Mouse (Mus musculus) retina, postnatal 1 day (tissue): ENCODE measurements around the gene Avp.

ENCODE experiments used
- DNase-seq: peaks from one replicate; pipeline ENCODE4 v3.0.0-alpha.2; 2012

Avp gene

DNA sequence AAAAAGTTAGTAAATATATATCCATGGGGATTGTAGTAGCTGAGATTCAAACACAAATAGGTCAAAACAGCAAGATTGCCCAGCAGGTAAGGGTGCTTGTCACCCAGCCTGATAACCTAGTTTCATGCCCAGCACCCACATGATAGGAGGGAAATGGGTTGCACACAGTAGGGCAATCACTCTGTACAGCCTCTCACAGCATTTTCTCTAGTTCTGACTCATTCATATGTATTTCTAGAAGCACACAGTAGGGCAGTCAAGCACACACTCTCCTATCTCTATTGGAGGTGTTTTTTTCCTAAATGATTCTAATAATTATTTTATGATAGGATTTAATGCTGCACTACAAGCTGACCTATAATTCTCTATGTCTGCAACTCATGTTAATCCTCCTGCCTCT is 12.4 kb downstream of the Avp start:
- no peak for DNase-seq

DNA sequence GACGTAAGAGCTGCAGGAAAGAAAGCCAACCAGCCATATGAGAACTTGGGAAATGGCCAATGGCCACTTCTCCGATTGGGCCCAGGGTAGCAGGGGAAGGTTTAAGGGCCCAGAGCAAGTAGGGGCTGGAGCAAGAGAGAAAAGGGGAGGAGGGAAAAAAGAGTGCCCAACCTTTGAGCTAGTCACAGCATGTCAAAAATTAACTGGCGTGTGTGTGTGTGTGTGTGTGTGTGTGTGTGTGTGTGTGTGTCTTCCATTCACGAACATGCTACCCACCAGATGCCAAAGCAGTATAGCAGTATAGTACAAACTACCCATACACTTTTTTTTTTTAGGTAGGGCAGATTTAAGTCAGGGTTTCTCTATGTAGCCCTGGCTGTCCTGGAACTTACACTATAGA is 13.4 kb downstream of the Avp start:
- no peak for DNase-seq

DNA sequence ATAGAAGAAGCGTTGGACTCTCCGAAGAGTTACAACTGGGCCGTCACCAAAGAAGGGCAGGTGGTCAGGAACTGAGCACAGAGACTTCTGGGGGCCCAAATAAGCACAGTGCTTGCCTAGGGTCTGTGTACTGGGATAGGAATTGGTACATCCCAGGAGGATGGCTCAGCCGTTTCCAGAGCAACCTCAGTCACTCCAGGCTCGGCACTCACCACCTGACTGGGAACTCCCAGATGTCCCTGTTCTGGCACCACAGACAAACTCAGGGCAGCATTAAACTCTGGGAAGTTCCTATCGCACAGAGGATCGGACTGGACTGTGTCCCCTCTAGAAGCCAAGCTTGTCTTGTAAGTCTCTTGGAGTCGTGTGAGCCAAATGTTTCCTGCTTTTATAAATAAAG is 17.4 kb downstream of the Avp start:
- DNase-seq, result no peak

GRCm38 (mm10) chr2:130564063-130564462 is 18.3 kb downstream of the Avp start:
- DNase-seq, result no peak

DNA sequence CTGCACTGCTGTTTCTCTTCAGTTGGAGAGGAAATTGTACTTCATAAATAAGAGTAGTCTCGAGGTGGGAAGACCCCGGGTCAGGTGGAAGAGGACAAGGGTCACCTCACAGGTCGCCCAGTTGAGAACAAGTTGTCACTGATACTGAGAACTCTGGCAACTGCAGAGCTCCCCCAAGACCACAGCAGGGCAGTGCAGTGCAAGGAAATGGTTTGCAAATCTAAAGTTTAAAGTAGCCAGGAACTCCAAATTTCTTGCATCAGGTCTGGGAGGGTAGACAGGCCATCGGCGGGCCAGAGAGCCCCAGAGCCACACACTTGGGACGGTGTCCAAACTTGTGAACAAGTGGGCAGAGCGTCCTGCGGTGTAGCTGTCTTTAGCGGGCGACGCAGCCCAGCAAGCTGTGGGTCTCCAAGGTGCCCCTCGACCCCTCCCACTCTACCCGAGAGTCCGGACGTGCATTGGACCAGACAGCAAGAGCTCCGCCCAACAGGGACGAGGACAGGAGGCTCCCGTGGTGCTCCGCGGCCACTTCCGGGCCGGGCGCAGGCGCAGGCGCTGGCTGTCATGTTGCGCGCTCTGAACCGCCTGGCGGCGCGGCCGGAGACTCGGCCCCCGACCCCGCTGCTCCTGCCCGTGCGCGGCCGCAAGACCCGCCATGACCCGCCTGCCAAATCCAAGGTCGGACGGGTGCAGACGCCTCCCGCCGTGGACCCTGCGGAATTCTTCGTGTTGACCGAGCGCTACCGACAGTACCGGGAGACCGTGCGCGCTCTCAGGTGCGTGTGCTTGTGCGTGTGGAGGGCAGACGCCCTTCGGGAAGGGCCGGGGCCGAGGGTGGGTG is 18.9 kb downstream of the Avp start, which contains the start of gene Mrps26:
TSS of gene Mrps26 (plus strand) at position 531 of the 844 bp plus-strand sequence.
- peak; percentile 98 for DNase-seq

GRCm38 (mm10) chr2:130558015-130558414 is 24.3 kb downstream of the Avp start:
- no peak for DNase-seq

DNA sequence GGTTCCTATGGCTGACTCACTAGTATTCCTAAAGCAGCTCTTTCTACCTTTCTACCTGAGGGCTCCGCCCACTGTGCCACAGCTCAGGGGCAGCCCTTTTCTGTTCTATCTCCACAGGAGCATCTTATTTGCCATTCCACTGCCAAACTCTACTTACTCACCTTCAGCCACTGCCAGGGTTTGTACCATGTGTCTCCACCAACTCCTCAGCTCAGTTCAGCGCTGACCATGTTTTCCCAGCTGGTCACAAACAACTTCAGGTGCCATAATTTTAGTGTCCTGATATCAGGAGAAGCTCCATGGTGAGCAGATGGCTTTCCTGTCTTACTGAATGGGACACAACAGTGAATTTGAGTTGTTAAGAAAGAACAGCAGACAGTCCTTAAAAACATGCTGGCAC is 24.9 kb downstream of the Avp start:
- no peak for DNase-seq

GRCm38 (mm10) chr2:130556292-130556691 is 26.1 kb downstream of the Avp start:
- no peak for DNase-seq

GRCm38 (mm10) chr2:130554841-130555240 is 27.5 kb downstream of the Avp start:
- no peak for DNase-seq

- no peak for DNase-seq
Measured at GRCm38 (mm10) chr2:130546957-130547356, 35.4 kb downstream of the Avp start.

DNA sequence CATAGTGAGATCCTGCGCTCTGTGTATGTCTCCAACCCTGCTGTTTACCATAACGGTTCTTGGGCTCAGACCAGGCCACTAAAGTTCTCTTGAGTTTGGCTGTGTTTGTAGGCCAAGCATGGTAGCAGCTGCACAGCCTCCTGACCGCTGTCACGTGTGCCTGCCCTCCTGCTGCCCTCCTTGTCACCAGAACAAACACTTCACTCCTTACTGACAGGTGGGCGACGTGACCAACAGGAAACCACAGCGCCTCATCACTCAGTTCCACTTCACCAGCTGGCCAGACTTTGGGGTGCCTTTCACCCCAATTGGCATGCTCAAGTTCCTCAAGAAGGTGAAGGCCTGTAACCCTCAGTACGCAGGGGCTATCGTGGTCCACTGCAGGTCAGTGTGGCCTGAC is 42.1 kb downstream of the Avp start:
- DNase-seq, result no peak

- DNase-seq, result no peak
Measured at GRCm38 (mm10) chr2:130538876-130539546, 43.3 kb downstream of the Avp start.

DNA sequence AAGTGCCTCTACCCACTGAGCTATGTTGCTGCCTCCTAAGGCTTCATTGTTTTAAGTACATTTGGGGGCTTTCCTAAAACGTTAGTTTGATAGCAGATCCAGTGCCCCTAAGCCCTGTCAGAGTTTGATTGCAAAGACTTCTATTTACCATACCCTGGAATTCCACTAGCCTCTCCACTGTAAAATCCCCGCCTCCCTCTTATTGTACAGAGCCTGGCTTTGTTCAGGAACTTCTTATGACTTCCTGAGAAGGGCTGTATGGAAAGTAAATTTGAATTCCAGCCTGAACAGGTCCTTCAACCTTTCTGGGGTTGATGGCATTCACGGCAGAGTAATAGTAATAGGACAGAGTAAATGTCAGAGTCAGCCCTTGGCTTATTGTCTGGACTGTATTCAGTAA is 45.5 kb downstream of the Avp start:
- DNase-seq, result no peak

DNA sequence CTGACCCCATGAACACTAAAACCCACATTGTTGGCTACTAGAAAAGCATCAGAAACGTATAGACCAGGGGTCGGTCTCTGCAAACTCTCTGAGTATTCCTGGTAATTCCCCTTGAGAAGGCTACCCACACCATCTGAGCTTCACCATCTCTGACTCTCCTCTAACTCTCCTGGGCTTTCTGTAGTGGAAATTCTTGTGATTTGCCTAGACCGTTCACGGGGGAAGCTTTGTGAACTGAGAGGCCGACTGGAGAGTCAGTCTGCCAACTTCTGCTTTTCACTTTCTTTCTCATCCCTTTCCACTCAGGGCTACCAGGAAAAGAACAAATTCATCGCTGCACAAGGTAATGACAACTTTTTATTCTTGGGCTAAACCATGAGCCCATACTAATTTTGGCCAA is 47.3 kb downstream of the Avp start:
- no peak for DNase-seq

DNA sequence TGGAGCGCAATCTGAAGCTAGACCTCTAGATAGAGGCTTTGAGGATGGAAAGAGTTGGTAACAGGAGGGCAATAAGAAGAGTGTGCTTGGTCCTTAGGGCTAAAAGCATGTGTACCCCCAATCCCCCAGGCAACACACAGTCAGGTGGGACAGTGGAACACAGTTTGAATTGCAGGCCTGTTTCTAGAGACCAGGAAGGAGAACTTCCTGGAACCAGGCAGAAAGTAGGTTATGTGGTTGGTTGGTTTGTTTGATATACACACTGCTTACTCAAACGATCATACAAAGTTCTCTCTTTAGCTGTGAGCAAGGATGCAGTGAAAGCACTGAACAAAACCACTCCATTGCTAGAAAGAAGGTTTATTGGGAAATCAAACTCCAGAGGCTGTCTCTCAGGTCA is 50.2 kb downstream of the Avp start:
- DNase-seq, result no peak
